Mouse (Mus musculus) frontal cortex, postnatal 25 days (tissue): Measurements from ENCODE around the gene Nos1ap.
A peak's percentile ranks its signal among the peaks of the same experiment; 100 is the strongest.

Experiments
- DNase-seq, 2 experiments: peaks; one replicate each; pipeline ENCODE4 v3.0.0; 2022; ENCODE audit warnings: low spot score in 2 of 2

Nos1ap gene

GRCm38 (mm10) chr1:170589219-170590040 is at the start of gene Nos1ap:
Gene Nos1ap, minus strand, starts transcription at chr1:170589861.
- DNase-seq = peak; percentile 62 to 79

DNA sequence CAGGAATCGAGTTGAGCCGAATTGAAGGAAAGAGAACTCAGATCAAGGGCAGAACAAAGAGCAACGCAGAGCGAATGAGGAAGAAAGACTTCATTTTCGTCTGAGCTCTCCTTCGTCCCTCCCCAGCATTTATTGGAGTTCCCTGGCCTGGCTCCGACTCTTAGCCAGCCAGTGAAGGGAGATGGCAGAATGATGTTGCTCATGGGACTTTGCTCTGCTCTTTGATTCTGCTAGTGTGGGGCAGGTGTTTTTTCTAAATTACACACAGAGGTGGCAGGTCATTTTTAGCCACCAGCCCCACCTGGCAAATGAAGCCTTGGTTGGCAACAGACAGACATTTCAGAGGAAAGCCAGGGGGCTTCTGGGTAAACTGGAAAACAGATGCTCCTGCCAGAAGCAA is 49.3 kb upstream of the Nos1ap start:
- DNase-seq = no peak

- DNase-seq = no peak
Measured at GRCm38 (mm10) chr1:170632856-170633255, 43.2 kb upstream of the Nos1ap start.

- peak; percentile 68 to 71 for DNase-seq
Measured at GRCm38 (mm10) chr1:170632385-170632784, 42.7 kb upstream of the Nos1ap start.

DNA sequence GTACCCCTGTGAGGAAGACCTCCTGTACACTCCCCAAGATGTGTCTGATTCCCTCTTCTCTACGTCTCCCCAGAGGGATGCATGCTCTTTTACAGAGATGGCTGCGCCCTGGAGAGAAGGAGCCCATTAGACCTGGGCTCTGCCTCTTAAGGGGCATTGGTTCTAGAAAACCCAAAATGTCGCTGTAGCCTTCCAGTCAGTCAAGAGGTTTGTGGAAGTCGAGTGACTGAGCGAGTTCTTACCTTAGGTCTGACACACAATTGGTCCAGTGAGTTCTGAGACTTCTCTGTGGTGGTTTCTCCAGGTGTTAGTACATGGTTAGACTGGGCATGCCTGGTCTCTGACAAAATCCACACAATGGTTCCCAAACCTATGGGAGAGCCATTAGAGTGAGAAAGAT is 41.9 kb upstream of the Nos1ap start:
- DNase-seq = no peak

DNA sequence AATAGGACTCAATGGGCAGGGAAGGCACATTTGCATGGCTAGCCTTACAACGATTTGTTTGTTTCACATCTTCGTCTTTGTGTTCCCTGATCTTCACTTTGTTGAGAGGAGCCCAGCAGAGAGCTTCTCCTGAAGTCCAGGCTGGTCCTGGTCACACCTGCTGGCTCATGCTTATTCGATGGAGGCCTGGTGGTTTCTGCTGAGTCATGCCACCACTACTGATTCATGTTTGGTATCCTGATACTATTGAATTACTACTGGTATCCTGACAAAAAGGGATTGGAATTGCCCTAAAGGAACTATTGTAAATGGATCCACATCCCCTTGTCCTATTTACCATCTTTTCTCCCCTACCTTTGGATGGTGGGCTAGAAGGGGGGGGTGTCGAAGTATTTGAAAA is 40.8 kb upstream of the Nos1ap start:
- no peak for DNase-seq

DNA sequence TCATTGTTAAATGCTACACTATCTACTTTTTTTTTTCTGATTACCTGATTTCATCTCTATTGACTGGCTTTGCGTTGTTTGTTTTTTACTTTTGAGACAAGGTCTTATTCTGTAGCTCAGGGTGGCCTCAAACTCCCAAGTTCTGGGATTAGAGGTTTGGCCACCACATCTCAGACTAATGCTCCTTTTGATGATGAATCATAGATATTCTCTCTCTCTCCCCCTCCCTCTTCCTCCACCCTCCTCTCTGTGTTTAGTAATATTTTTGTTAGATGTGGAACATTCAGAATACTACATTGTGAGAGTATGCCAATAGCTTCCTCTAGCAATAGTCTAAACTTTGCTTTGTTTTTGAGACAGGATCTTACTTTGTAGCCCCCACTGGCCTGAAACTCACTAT is 33.8 kb upstream of the Nos1ap start:
- DNase-seq = no peak

- no peak for DNase-seq
Measured at GRCm38 (mm10) chr1:170622934-170623333, 33.3 kb upstream of the Nos1ap start.

GRCm38 (mm10) chr1:170619686-170620374 is 30.2 kb upstream of the Nos1ap start:
- DNase-seq = no peak

DNA sequence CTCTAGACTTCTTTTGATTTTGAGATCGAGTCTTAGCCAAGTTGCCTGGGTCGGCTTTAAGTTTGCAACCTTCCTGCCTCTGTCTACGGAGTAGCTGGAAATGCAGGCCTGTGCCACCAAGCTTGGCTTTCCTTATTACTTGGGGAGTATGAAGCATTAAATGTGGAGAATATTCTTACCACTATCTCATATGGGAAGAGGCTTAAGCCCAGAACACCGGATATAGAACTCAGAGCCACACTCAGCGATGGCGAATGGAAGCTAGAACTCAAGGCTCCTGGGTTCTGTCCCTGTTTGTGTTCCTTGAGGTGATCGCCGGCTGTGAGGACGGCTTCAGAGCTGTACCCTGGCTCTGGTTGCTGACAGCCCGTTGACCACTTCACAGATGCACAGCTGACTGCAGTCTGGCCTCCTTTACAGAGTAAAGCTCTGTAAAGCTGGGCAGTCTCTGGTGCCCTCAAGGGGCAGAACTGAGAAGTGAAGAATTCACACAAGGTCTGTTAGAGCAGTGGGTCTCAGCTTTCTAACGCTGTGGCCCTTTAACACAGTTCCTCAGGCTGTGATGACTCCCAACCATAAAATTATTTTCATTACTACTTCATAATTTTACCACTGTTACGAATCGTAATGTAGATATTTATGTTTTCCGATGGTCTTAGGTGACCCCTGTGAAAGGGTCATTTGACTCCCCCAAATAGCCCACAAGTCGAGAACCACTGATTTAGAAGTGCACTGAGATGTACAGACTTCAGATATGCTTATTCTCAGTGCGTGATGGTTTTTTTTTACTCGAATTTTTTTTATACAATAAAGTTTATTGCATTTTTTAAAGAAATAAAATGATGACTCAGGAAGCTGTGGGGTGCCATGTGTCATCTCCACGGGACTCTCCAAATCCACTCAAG is 23.6 kb upstream of the Nos1ap start:
- DNase-seq = peak; percentile 56 to 66

GRCm38 (mm10) chr1:170611631-170612030 is 22.0 kb upstream of the Nos1ap start:
- DNase-seq = no peak

DNA sequence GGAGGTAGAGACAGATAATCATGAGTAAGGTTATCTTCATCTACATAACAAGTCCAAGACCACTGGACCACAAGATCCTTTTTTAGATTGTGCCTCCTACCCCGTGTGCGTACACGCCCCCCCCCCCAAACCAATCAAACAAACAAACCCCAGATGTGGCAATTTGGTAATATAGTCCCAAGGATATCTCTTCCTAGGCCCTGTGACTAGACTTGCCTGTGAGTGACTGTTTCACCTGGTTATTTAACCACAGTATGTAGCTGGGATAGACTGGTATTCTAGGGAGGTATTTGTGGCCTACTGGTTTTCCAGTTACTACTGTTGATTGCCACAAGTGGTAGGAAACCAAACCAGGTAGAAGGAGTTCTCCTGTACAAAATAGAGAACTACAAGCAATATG is 21.0 kb upstream of the Nos1ap start:
- DNase-seq = no peak

DNA sequence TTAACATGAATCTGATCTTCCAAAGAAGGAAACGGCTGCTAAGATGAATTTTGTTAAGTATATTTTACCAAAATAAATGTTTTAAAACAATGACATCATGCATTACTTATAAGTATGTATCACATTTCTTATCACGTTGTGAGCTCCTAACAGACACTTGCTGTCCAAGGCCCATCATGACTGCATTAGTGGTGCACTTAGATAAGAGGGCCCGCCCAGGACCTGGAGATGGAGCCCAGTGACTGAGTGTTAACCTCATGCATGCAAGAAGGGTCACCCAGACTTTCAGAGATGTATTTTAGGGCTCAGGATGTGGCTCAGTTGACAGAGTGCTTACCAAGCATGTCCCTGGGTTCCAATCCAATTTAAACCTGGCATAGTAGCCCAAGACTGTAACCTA is 20.6 kb upstream of the Nos1ap start:
- DNase-seq = no peak

- DNase-seq = no peak
Measured at GRCm38 (mm10) chr1:170609872-170610271, 20.2 kb upstream of the Nos1ap start.

GRCm38 (mm10) chr1:170608461-170609071 is 18.9 kb upstream of the Nos1ap start:
- no peak for DNase-seq

DNA sequence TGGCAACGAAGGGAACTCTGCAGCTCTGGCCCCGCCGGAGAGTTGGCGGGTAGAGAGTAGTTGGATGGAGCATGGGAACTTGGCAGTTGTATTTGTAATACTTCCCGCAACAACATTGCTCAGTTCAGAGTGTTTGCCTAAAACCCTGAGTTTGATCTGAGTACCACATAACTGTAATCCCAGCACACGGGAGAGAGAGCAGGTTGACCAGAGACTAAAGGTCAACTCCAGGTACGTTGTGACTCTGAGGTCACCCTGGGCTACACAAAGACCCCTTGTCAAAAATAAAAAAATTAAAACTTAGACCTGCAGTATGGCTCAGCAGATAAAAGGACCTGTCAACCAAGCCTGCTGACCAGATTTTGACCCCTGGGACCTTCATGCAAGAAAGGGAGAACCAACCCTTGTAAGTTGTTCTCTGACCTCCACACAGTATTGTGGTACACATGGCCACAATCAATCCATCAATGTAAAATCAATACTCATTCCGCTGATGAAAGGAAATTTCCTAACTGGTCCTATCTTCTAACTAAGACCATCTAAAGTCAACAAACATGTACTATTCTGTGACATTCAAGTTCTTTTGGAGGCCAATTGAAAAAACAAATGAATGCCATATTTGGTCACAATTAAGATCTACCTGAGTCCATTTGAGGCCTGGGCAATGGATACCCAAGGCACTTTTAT is 17.7 kb upstream of the Nos1ap start:
- no peak for DNase-seq

DNA sequence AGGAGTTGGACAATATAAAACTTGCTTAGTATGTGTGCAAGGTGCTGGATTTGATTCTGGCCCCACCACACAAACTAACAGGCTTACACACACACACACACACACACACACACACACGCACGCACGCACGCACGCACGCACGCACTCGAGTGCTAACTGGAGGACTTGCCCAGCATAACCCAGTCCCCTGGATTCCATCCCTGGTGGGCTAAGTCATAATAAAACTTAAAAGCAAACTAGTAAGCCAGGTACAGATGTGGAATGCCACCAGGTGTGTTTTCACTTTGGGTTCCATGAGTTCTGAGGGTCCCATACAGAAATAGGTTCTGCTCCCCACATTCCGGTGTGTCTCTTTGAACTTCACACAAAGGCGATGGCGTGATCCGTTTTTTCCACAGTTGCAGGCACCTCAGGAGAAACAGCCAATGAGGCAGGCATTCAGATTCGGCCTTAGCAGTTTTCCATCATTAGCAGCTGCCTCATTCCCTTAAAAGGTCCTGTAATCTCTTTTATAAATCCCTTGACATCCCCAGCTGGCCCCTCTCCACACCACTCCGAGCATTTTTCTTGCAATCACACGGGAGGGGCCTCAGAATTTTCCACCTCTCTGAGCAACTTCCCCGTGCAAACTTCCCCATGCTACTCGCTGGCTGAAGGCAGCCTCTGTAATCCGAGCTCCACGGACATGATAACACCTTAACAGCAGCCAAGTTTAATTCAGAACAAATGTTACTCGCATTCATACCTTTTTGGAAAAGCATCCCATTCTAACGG is 15.8 kb upstream of the Nos1ap start:
- no peak for DNase-seq

- no peak for DNase-seq
Measured at GRCm38 (mm10) chr1:170594575-170594974, 4.9 kb upstream of the Nos1ap start.

- DNase-seq = no peak
Measured at GRCm38 (mm10) chr1:170590531-170590930, 870 bp upstream of the Nos1ap start.

DNA sequence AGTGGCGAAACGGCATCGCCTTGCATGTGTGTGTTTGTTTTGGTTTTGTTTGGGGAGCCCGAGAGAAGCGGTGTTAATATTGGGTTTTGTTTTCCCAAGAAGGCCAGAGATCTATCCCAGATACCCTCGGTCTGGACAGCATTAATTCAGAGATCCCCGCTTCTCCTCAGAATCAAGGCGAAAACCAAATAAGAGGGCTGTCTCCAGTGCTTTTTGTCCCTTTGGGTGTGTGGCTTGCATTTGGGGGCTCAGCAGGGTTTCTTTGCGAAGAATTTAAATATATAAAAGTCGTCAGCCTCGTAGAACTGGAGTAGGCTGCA is 340 bp upstream of the Nos1ap start:
- no peak for DNase-seq

DNA sequence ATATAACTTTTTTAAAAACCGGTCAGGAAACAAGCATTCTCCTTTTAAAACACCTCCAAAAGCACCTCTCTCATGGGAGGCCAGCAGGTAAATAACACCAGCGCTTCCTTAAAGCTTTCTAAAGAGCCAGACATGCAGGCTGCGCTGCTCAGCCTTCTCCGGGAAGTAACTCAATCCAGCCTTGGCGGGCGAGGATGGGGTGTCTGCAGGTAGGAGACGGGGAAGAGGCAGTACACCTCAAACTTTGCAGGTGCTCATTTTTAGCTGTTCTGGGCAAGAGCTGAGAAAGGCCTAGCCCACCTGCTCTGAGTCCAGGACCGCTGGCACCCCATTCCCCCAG is 812 bp downstream of the Nos1ap start:
- DNase-seq = no peak
